Mouse (Mus musculus): Measurements from ENCODE around the gene AU022252.

AU022252 gene

DNA sequence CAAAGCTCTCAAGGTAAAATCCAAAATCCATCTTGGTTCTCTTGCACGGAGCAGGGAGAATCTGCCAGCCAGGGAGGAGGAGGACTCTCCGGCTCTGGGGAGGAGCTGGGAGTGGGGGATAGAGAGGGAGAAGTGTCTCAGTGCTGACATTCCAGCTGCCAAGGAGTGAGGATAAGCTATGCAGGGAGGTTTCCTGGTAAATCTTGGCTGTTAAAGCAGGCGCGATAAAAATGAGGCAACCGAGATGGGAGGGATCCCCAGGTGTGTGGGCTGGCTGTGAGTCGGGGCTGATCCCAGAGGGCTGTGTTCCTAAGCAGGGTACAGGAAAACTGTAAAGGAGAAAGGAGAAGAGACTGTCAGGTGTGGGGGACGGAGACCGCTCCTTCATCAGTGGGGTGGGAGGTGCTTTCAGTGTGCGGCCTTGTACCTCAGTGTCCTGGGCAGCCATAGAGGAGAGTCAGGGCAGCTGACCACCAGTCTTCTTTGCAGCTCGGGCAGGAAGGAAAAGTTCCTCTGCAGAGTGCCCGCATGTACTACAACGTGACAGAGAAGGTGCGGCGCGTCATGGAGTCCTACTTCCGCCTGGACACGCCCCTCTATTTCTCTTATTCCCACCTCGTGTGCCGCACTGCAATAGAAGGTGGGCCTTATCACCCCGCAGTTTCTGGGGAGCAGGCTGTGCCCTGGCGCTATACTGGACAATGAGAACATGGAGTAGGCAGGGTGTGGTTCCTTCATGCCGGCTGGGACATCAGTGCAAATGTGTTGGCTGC lies 12.1 kb upstream of the AU022252 start:
- no peak for DNase-seq (ENCODE audit: low spot score in 2 of 2)

DNA sequence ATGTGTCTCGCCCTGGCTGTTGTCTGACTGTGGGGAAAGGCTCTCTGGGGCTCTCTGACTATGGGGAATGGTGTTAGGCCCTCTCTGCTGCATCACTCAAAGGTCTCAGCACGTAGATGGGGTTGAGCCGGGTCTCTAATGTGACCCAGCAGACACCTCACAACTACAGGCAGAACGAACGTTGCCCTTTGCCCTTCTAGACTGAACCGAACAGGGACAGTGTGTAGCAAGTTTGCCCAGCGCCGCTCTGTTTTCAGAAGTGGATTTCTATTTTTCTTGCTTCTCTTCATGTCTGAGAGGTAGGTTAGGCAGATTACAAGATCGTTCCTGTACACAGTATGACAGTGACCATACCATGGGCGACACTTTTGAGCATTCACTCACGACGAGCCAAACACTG lies 10.1 kb upstream of the AU022252 start:
- DNase-seq (ENCODE audit: low spot score in 2 of 2): no peak

DNA sequence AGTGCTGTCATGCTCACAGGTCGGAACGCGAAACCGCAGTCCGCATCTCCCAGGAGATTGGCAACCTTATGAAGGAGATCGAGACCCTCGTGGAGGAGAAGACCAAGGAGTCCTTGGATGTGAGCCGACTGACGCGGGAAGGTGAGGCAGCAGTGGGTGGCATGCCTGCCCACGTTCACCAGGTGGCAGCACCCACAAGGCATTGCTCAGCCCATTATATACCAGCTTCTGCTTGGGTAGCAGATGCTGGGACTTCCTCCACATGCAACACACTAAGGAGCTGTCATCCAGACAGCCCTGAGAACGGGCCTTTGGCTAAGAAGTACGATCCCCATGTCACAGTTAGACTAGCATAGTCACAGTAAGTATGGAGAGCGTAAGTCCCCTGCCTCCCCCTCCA lies 9.2 kb upstream of the AU022252 start:
- no peak for DNase-seq (ENCODE audit: low spot score in 2 of 2)

DNA sequence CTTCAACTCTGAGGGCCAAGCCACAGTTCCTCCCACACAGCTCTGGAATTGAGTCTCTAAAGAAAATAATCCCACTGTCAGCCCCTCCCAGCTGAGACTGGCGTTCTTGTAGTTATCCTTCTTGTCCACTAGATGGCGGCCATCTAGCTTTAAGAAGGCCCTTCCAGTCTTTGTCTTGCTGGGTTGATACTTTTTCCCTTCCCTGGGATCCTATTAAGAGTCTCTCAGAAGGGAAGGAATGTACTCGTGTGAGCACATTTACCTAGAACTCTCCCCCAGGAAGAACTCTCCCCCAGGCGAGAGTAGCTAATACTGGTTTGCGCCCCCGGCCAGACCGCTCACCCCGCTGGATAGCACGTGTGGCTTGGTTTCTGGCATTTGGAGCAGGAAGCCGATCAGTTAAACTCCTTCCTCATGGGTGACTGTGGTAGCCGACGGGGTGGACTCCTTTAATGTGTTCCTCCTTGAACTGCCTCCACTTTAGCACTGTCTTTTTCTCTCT lies 6.7 kb upstream of the AU022252 start:
- peak; percentile 67 to 70 for DNase-seq (ENCODE audit: low spot score in 2 of 2)

DNA sequence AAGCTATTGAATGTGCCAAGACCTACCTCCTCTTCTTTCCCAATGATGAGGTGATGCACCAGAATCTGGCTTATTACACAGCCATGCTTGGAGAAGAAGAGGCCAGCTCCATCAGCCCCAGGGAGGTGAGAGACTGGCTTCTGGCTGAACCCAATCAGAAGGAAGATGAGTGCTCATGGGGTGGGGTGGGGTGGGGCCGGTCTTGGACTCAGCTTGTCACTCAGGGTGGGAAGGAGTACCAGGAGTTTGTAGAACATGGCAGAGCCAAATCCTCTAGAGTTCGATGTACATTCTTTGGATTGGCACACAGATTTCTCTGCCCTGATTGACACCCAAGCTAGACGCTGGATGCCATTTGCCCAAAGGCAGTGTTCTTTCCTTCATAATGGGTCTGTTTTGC lies 6.1 kb upstream of the AU022252 start:
- DNase-seq (ENCODE audit: low spot score in 2 of 2): no peak

DNA sequence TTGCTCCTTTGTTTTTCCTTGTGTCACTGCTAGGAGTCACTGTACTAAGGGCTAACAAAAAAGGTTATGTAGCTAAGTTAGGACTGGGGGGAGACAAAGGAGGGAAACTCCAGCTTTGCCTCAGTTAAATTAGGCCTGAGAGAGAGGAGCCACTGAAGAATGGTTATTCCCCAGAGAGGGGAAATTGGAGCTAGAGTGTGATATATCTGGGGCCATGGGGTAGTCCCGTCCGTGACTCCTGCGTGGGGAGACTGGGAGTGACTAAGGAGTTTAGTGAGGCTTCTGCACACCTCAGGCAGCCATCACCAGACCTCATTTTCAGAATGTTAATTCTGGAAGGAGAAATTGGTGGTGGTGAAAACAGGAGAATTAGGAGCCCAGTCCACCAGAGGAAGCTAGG lies 1.8 kb upstream of the AU022252 start:
- DNase-seq (ENCODE audit: low spot score in 2 of 2): no peak

DNA sequence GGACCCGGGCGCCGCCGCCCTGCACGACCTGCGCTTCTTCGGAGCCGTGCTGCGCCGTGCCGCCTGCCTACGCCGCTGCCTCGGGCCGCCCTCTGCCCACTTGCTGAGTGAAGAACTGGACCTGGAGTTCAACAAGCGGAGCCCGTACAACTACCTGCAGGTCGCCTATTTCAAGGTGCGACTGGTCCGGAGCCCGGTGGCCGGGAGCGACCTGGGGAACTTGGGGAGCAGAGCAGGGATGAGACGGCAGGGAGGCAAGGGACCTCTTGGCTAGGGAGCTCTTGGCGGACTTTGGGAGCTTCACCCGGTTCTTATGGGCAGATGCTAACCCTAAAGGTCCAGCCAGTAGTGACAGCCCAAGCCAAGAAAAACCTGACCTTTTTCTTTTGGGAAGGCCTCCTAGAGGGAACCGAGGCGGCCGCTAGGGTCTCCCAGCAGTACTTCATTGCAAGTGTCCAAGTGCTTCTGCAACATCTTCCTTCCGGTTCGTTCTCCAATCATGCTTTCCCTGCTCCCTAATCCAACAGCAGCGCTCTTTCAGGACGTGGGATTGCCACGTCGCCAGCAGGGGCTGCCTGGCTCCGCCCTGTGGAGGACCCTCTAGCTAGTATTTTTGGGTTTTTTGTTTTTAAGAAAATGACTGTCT lies 867 bp upstream of the AU022252 start:
- DNase-seq (ENCODE audit: low spot score in 2 of 2): peak; percentile 45 to 55

DNA sequence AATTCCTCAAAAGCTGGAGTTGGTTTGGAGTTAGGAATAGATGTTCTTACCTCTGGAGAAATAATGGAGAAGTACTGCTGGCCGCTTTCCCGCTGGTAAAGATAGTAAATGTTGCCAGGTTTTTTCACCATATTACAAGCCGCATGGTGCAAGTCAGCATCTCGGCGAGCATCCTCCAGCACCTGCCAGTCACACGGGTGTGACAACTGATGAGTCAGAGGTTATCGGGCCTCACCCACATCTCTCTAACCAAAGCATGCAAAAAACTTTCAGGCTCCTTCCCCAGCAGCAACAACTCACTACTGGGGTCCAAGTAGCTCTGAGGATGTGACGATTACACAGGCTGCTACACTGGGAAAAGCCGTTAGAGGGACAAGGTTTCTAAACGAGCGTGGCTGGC lies 5.8 kb downstream of the AU022252 start:
- no peak for DNase-seq (ENCODE audit: low spot score in 2 of 2)

DNA sequence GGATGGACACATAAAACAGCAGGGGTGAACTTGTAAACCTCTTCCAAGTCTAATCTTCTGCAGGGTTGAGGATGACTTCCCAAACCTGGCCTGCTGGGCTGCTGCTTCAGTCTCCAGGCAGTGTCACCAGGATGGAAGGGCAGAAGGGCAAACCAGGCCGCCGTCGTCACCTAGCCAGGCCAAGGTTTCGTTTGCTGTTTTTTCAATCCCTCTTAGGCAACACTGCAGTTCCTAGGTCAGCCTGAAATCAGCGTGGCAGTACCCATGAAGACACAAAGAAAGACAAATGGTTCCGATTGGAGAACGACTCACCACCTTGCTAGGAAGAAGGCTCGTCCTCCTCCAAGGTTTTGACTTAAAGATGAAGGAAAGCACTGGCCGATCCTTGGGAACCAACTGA lies 6.8 kb downstream of the AU022252 start:
- no peak for DNase-seq (ENCODE audit: low spot score in 2 of 2)

DNA sequence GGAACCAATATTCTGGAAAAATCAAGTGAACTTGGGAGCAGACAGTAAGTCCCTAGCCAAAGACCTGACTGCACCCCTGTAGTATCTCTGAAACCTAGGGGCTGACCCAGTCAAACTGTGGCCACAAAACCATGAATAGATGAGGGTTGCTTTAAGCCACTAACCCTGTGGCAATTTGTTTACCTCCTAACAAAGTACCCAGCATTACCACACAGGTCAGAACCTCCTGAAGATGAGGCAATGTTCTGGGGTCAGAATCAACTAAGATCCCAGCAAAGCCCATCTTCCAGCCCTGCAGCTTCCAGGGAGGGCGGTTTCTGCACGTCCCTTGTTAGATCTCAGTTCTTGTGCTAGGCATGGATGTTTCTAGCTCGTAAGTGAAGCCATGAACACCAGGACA lies 8.0 kb downstream of the AU022252 start:
- no peak for DNase-seq (ENCODE audit: low spot score in 2 of 2)

DNA sequence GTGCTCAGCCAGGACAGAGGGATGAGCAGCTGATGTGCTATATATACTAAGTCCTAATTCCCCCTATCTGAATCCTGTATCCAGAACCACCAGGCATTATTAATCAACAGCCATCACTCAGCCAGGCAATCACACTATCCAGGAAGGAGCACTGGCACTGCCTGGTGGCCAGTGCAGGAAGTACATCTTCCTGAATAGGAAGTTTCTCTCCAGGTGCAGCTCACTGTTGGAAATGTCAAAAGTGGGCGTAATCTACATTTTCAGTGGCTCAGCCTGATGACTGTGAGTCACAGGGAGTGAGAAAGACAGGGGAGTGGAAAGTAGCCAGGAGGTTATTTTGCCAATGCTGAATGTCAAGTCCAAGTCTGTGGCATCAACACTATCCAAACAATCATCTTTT lies 8.8 kb downstream of the AU022252 start:
- DNase-seq (ENCODE audit: low spot score in 2 of 2): no peak

DNA sequence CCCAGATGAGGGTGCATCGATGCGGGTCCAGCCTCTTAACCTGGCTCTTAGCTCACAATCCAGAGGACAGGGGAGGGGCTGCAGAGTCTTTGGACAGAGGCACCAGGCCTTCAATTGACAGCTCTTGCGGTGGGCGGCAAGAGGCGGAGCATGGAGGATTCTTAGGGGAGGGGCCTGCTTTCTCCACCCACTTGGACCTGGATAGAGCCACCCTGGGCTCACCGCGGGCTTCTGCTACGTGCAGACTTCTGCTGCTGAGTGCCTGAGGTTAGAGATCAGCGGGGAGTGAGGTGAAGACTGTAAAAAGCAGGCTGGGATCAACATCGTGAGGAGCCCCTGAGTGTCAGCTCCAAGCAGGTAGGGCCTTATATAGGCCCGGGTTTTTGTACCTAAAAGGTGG lies 14.3 kb downstream of the AU022252 start, which contains the start of gene Tmem269:
Gene Tmem269 (minus strand): TSS at position 49 of the 400 bp plus-strand sequence.
- DNase-seq (ENCODE audit: low spot score in 2 of 2): no peak

DNA sequence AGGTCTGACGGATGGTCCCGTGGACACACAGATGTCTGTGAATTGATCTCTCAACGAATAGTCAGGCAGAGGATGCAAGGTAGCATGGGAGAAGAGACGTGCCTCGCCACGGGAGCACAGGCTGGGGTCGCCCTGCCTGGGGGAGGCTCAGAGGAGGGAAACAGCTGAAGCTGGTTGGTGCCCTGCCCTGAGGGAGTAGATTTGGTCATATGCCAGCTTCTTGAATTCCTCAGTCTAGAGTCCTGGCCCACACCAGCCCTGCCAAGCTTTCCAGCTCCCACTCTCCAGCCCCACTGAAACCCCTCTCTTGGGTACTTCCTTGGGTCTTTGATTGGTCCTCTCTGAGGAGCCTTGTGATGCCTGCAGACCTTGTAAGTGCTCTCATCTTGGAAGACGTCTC lies 15.8 kb downstream of the AU022252 start:
- no peak for DNase-seq (ENCODE audit: low spot score in 2 of 2)

DNA sequence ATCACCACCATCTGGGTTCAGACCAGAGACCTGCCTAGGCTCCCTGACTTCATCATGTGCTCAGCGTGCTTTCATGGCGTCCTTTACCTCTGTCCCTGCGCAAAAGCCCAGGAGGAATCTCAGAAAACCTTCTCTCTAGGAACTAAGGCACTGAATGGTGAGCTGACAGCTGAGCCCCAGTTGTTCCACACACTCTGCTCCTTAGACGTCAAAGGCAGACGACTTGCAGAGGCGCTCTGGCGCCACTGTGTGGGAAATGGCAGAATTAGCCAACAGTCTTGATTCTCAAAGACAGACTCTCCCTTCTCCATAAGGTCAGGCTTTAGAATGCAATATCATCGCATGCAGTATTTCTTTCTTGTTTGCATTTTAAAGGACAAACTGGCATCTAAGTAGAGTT lies 27.8 kb downstream of the AU022252 start:
- no peak for DNase-seq (ENCODE audit: low spot score in 2 of 2)

DNA sequence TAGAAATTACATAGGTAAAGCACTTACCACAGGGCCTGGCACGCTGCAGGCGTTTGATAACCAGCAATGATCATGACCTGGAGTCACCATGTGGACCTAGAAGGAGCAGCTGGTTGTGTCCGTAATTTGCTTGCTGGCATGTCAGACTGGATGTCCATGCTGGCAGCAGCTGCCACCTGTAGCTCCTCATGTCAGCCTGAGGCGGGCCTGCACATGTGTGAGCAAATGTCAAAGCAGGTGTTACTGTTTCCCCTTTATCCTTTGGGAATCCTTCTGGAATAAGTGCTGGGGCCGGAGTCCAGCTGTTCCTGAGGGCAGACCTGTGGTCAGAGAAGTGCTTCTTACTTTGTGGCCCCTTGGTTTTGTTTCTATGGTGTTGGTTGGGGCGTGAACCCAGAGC lies 34.4 kb downstream of the AU022252 start:
- DNase-seq (ENCODE audit: low spot score in 2 of 2): no peak

DNA sequence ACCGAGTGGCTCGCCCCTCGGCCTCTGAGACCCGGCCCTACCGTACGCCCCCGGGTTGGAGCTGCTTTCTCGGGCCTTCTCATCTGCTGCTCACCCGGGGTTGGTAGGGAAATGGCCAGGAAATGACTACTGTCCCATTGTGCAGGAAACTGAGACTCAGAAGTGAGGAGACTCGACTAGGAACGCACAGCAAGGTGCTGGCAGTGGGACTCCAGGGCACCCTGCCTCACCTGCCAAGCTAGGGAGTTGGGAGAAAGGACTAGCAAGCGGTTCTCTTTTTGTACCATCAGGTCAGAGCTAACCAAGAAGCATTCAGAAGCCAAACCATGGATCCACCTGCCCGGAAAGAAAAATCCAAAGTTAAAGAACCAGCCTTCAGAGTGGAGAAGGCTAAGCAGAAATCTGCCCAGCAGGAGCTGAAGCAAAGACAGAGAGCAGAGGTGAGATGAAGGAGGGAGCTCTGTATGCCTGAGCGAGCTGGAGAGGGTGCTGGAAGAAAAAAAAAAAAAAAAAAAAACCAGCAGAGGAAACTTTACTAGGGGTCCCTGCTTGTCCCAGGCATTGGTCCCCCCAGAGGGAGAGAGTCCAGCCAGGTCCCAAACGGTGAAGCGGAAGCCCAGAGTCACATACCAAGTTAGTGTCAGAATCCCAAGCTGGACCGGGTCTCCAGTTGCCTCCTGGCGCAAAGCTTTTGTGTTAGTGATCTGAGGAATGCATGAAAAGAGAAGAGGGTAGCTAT lies 36.8 kb downstream of the AU022252 start:
- DNase-seq (ENCODE audit: low spot score in 2 of 2): no peak

DNA sequence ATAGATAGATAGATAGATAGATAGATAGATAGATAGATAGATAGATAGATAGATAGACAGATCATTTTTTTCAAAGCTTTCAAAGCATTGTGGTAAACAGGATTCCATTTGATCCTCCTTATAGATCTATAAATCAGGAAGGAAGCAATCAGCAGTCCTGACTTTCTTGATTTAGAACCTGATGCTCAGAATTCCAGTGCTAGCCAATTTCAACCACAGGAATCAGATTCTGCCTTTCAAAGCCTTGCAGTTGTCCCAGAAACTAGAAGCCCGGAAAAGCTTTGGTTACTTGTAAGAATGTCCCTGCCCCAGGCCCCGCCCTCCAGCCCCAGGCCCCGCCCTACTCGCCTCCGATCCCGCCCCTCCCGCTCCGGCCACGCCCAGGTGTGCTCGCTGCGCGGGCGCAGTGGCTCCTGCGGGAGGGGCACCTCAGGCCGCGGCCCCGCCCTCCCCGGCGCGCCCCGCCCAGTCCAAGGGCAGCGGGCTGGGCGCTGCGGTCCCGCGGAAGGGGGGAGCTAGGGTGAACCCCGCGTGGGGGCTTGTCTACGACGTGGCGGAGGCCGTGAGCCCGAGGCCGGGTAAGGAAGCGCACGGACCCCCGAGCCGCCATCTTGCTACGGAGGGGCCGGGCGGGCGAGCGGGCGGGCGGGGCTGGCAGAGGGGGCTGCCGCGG lies 37.5 kb downstream of the AU022252 start, which contains the start of gene Svbp:
Gene Svbp (plus strand): TSS at position 398 of the 673 bp plus-strand sequence.
- peak; percentile 79 to 82 for DNase-seq (ENCODE audit: low spot score in 2 of 2)

DNA sequence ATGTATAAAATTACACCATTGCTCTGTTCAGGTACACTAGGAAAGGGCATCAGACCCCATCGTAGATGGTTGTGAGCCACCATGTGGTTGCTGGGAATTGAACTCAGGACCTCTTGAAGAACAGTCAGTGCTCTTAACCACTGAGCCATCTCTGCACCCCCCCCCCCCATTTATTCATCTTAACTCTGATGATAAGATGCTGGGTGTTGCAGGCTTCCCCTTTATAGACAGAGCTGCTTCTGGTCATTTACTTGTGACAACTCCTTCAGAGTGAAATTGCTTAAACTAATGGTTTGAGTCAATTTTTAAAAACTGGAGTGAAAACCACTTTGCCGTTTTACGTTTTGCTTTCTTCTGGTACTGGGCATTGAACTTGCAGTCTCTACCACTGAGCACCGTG lies 39.8 kb downstream of the AU022252 start:
- no peak for DNase-seq (ENCODE audit: low spot score in 2 of 2)

DNA sequence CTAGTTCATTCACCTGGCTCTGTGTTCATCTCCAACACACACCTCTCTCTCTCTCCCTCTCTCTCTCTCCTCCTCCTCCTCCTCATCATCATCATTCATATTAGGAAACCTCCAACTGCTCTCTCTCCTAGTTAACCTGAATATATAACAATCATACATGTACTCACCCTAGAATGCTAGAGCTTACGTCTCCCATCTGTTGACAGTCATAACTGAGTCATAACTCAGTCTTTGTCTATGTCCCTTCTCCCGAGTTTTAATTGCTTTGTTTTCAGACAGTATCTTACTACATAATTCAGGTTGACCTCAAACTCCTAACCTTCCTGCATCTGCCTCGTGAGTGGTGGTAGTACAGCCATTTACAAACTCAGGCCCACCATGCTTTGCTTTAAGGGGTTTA lies 41.2 kb downstream of the AU022252 start:
- DNase-seq (ENCODE audit: low spot score in 2 of 2): no peak

DNA sequence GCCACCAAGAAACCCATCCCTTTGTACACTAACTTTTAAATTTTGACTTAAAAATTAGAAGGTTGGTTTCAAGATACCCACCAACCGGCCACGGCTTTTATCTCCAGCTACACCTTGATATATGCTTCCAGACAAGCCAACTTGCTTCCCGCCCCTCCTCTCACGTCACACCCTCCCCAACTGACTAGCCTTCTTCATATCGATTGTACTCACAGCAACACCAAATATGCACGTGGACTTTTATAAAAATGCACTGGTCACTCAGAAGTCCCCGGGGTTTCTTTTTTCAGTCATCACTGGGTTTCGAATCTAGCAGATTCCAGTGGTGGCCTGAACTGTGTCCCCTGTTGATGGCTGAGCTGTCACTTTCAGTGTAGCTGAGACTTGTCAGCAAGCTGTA lies 41.9 kb downstream of the AU022252 start:
- no peak for DNase-seq (ENCODE audit: low spot score in 2 of 2)

DNA sequence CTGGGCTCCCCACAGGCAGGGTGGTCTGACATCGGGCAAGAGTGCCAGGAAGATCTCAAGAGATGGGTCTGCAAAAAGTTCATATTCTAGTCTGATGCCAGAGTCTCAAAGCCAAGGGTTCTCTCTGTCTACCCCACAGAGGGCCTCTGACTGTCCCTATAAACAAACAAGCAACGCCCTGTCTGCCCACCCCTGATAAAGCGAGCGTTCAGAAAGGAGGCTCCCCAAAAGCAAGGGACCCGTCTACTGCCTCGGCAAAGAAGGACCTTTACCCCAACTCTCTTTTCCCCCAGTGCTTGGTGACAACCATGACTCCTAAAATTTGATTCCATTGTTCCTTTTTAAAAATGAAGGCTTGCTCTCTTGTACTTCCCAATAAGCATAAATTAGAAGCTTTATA lies 42.6 kb downstream of the AU022252 start, which contains the start of gene Ermap:
Gene Ermap (minus strand): TSS at position 148 of the 400 bp plus-strand sequence.
- no peak for DNase-seq (ENCODE audit: low spot score in 2 of 2)

DNA sequence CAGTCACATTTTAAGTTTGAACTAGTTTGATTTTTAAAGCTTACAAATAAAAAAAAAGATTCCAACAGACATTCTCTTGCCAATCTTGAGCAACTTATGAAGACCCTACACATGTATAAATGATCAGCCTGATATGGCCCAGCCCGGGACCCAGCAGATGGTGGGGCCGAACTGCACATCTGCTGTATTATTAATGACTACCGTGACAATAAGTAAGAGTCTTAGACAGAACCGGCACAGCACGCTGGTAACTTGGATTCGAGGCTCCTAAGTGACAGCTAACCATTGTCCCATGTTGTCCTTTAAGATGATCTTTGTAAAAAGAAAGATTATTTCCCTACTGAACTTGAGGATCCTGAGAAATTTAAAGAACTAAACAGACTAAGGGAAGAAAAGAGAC lies 43.1 kb downstream of the AU022252 start:
- DNase-seq (ENCODE audit: low spot score in 2 of 2): no peak

Measured in heart, adult 9 months (tissue).